8 mouse cellular contexts compared by ENCODE assay signal in the genomic region with DNA sequence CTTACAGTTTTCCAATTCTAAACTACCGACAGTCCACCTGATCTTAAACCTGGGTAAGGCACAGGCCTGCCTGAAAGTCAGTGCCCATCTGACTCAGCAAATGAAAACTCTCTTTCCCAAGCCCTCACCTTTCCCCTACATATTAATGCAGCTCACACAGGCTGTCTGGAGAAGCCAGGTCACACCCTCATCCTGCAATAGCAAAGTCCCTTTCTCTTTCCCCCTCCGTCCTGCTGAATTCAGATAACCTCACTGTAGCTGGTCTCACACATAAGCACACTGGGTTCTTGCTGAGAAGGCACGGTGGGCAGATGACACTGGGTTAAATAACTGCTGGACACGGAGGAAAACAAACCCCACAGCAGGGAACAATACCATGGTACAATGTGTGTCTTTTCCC. TPM values are rescaled to one million over a fixed set of nuclear protein-coding genes. Genes with fewer than 3 reads are reported as not detected.
A peak's percentile ranks its signal among the peaks of the same experiment; 100 is the strongest.
DNase-seq lines count a peak whose midpoint lies in the region; ATAC-seq lines count a peak whose summit lies in the region.

No protein-coding gene starts in this region.

- 54% methylated on average over 4 of the region's 4 CpGs for WGBS in hindbrain, embryonic 13.5 days

- no peak overlapping the region for H3K27ac ChIP-seq in hindbrain, embryonic 13.5 days

- H3K36me3 ChIP-seq in hindbrain, embryonic 13.5 days = peaks cover 7% of the 10 kb centered on the region; the same call in 1 of the 2 replicates

- peak; percentile 28 for DNase-seq in urinary bladder, postnatal 25 days (ENCODE audit: low spot score)
- no peak for DNase-seq in urinary bladder, adult 2 months (ENCODE audit: low spot score)
- DNase-seq in liver = peak; percentile 34
- peak; percentile 47 for DNase-seq in yolk sac, embryonic 10.5 days (ENCODE audit: low spot score)
- no peak for DNase-seq in frontal cortex, adult 2 months (ENCODE audit: extremely low spot score in 1 of 2, low spot score in 1 of 2)
- DNase-seq in gastrocnemius, postnatal 4 days (ENCODE audit: low spot score in 2 of 2) = no peak
- DNase-seq in left cerebral cortex, postnatal 25 days (ENCODE audit: low spot score in 2 of 2) = no peak

- H3K27me3 ChIP-seq in hindbrain, embryonic 13.5 days = 0 out of 2 replicates have a peak, but pooled peaks cover 3% of the 10 kb centered on the region

- peak overlapping the region; percentile 9 for H3K9ac ChIP-seq in hindbrain, embryonic 13.5 days

- no peaks in the 10 kb centered on the region for H3K9me3 ChIP-seq in hindbrain, embryonic 13.5 days

- H3K4me1 ChIP-seq in hindbrain, embryonic 13.5 days (replicated peaks) = peaks cover 28% of the 10 kb centered on the region

- H3K4me2 ChIP-seq in hindbrain, embryonic 13.5 days = peak overlapping the region; percentile 81

- no peak overlapping the region for H3K4me3 ChIP-seq in hindbrain, embryonic 13.5 days

- intact Hi-C loops in left cerebral cortex, postnatal 25 days (cut with DNase I) = no loop called here

- no peak for ATAC-seq in hindbrain, embryonic 13.5 days (ENCODE audit: low FRiP score)

RNA-seq across cellular contexts. Expression of a gene that starts 1.5 kb away (rescaled TPM):
- polyA plus RNA-seq in urinary bladder, adult 2 months (2012; rRNA removed) = 42.2 and 43.3 TPM in 2 replicates
- polyA plus RNA-seq in hindbrain, embryonic 13.5 days (2015; fragmentation: Nextera tagmentation; extraction: Ambion mirVana) = 19.0 and 20.0 TPM in 2 replicates
- 9.3 and 9.9 TPM in 2 replicates for polyA plus RNA-seq in frontal cortex, adult 2 months (2012; rRNA removed)
- total RNA-seq in gastrocnemius, postnatal 4 days (2021) = 10 to 100 TPM; 47.3 to 51.2 TPM
- 1 to 10 TPM; 5.4 to 5.5 TPM for total RNA-seq in left cerebral cortex, postnatal 25 days (2021)

RNA-seq across cellular contexts. Expression of a gene that starts 32.3 kb away (rescaled TPM):
- 146 and 216 TPM in 2 replicates for polyA plus RNA-seq in urinary bladder, adult 2 months (2012; rRNA removed)
- polyA plus RNA-seq in hindbrain, embryonic 13.5 days (2015; fragmentation: Nextera tagmentation; extraction: Ambion mirVana) = 93.7 and 93.8 TPM in 2 replicates
- polyA plus RNA-seq in frontal cortex, adult 2 months (2012; rRNA removed) = 166 and 176 TPM in 2 replicates
- total RNA-seq in gastrocnemius, postnatal 4 days (2021) = 10 to 100 TPM; 69.3 to 81.8 TPM
- total RNA-seq in left cerebral cortex, postnatal 25 days (2021) = 10 to 100 TPM; 61.0 to 70.7 TPM

RNA-seq across cellular contexts. Expression of a gene that starts 42.4 kb away (rescaled TPM):
- 83.8 and 88.7 TPM in 2 replicates for polyA plus RNA-seq in urinary bladder, adult 2 months (2012; rRNA removed)
- 135 and 137 TPM in 2 replicates for polyA plus RNA-seq in hindbrain, embryonic 13.5 days (2015; fragmentation: Nextera tagmentation; extraction: Ambion mirVana)
- polyA plus RNA-seq in frontal cortex, adult 2 months (2012; rRNA removed) = 48.9 and 53.2 TPM in 2 replicates
- total RNA-seq in gastrocnemius, postnatal 4 days (2021) = 10 to 100 TPM; 53.9 to 63.6 TPM
- 10 to 100 TPM; 36.1 to 38.8 TPM for total RNA-seq in left cerebral cortex, postnatal 25 days (2021)

RNA-seq across cellular contexts. Expression of a gene that starts 46.2 kb away (rescaled TPM):
- polyA plus RNA-seq in urinary bladder, adult 2 months (2012; rRNA removed) = 1.4 and 1.6 TPM in 2 replicates
- polyA plus RNA-seq in hindbrain, embryonic 13.5 days (2015; fragmentation: Nextera tagmentation; extraction: Ambion mirVana) = not detected in 2 replicates
- polyA plus RNA-seq in frontal cortex, adult 2 months (2012; rRNA removed) = 0.10 and 0.11 TPM in 2 replicates
- total RNA-seq in gastrocnemius, postnatal 4 days (2021) = not detected
- 1 to 10 TPM in 1 of 2 experiments, under 1 TPM in 1; 0.85 to 1.1 TPM for total RNA-seq in left cerebral cortex, postnatal 25 days (2021)

Comparison
In these comparisons a context has a peak if more than half of its experiments do, and no peak if none do; other contexts are left out.
1. DNase-seq: peak in urinary bladder, postnatal 25 days (single experiment), liver (single experiment) and yolk sac, embryonic 10.5 days (single experiment); none in urinary bladder, adult 2 months (single experiment), frontal cortex, adult 2 months (0 of 2), gastrocnemius, postnatal 4 days (0 of 2) and left cerebral cortex, postnatal 25 days (0 of 2).